Mouse (Mus musculus): ENCODE measurements around the gene Ankrd36. TPM values are rescaled to one million over a fixed set of nuclear protein-coding genes. Genes with fewer than 3 reads are reported as not detected.

Ankrd36 gene
- total RNA-seq (2014; fragmentation: Nextera tagmentation) (1.5 and 6.1 TPM in 2 replicates), total RNA-seq (2017) (1.5 and 2.9 TPM in 2 replicates), polyA plus RNA-seq (2012) (0.39 and 0.40 TPM in 2 replicates)

DNA sequence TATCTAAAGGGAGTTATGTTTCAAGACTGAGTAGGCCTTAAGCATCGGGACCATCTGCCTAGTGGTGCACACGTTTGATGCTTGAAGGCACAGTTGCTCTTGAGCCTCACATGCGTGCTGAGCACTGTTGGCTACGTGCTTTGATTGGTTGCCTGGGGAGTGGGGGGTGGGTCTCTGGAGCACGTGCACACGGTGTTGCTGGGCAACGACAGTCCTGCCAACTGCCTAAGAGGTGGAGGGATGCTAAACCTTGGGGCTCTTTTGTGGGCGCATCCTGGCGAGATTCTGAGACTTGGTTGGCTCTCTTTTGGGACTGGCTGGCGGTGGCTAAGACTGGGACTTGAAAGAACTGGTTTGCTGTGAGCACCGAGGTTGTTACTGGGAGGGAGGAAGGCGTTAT, at the start of gene Ankrd36:
Ankrd36 (plus strand) TSS at position 211 of the 400 bp plus-strand sequence.
- no peaks in the 10 kb centered on the region for H3K9me3 ChIP-seq (replicated peaks)
- DNase-seq (ENCODE audit: low spot score) (no peak), ATAC-seq (ENCODE audit: extremely low read depth, insufficient number of reproducible peaks, low FRiP score, poor library complexity, severe bottlenecking) (no peak)
- TF ChIP-seq POLR2AphosphoS5 (IDR thresholded peaks at IDR 0.05; ENCODE audit: insufficient replicate concordance, low read depth, low read length) (no peak), GATA1 (IDR thresholded peaks at IDR 0.05; ENCODE audit: borderline replicate concordance, low read length) (no peak), GATA2 (IDR thresholded peaks at IDR 0.05; ENCODE audit: borderline replicate concordance, low read depth, low read length) (no peak), TAL1 (conservative IDR thresholded peaks at IDR 0.05; ENCODE audit: low read depth, low read length) (no peak), CTCF (IDR thresholded peaks at IDR 0.05; ENCODE audit: low read depth, low read length) (no peak)
- H3K4me1 ChIP-seq (ENCODE audit: insufficient read depth, low read depth, low read length): peaks cover 80% of the 10 kb centered on the region
- no peaks in the 10 kb centered on the region for H3K36me3 ChIP-seq (replicated peaks)
- H3K27me3 ChIP-seq (ENCODE audit: insufficient read depth, low read length): no peaks in the 10 kb centered on the region
- peak within 1 kb of the TSS; percentile 46; the same call in 1 of the 2 replicates for H3K4me3 ChIP-seq (ENCODE audit: low read depth, low read length)

DNA sequence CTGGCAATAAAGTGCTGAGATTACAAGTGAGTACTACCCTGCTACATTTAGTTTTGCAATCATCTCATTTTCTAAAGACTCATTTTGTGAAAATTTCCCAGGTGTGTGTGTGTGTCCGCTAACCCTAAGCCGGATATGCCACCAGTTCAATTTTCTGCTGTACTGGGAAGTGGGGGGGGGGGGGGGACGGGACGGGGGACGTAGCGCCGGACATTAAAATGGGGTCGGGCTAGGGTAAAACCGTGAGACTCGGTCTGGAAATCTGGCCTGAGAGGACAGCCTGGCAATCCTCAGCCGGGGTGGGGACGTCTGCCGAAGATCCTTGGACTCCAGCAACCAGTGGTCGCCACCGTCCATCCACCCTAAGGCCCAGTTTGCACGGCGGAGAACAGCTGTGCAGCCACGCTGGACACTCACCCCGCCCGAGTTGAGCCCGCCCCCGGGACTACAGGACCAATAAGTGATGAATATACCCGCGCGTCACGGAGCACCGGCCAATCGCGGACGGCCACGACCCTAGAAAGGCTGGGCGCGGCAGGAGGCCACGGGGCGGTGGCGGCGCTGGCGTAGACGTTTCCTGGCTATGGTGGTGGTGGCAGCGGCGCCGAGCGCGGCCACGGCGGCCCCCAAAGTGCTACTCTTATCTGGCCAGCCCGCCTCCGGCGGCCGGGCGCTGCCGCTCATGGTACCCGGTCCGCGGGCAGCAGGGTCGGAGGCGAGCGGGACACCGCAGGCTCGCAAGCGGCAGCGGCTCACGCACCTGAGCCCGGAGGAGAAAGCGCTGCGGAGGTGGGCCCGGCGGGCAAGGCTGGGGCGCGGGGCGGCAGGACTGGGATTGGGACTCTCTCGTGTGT, 48.8 kb upstream of the Ankrd36 start, which contains the start of gene Xbp1:
Xbp1 (plus strand) TSS at position 248 of the 854 bp plus-strand sequence.
- H3K27me3 ChIP-seq (ENCODE audit: insufficient read depth, low read length): peaks cover 12% of the 10 kb centered on the region
- H3K9me3 ChIP-seq (replicated peaks): no peaks in the 10 kb centered on the region
- ATAC-seq (ENCODE audit: extremely low read depth, insufficient number of reproducible peaks, low FRiP score, poor library complexity, severe bottlenecking) (peak; percentile 85), DNase-seq (ENCODE audit: low spot score) (peak; percentile 97)
- peak within 1 kb of the TSS; percentile 89 for H3K4me3 ChIP-seq (ENCODE audit: low read depth, low read length)
- peaks cover 45% of the 10 kb centered on the region for H3K4me1 ChIP-seq (ENCODE audit: insufficient read depth, low read depth, low read length)
- TF ChIP-seq GATA1 (IDR thresholded peaks at IDR 0.05; ENCODE audit: borderline replicate concordance, low read length) (no peak), POLR2AphosphoS5 (IDR thresholded peaks at IDR 0.05; ENCODE audit: insufficient replicate concordance, low read depth, low read length) (no peak), GATA2 (IDR thresholded peaks at IDR 0.05; ENCODE audit: borderline replicate concordance, low read depth, low read length) (no peak), CTCF (IDR thresholded peaks at IDR 0.05; ENCODE audit: low read depth, low read length) (no peak), TAL1 (conservative IDR thresholded peaks at IDR 0.05; ENCODE audit: low read depth, low read length) (no peak)
- H3K36me3 ChIP-seq (replicated peaks): peaks cover 37% of the 10 kb centered on the region

DNA sequence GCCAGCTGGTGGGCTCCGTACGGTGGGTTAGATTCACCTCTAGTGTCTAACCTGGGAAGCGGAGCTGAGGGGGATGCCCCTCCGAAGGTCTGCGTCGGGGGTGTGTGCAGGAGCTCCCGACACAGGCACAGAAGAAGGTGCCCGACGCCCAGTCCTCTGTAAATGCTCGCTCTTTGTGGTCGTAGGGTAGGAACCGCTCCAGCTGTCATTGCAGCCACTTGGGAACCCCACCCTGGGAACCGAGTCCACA, 48.3 kb upstream of the Ankrd36 start:
- DNase-seq (ENCODE audit: low spot score) (no peak), ATAC-seq (ENCODE audit: extremely low read depth, insufficient number of reproducible peaks, low FRiP score, poor library complexity, severe bottlenecking) (no peak)
- peak overlapping the region; percentile 89 for H3K4me3 ChIP-seq (ENCODE audit: low read depth, low read length)
- H3K36me3 ChIP-seq (replicated peaks): peaks cover 43% of the 10 kb centered on the region
- peaks cover 46% of the 10 kb centered on the region for H3K4me1 ChIP-seq (ENCODE audit: insufficient read depth, low read depth, low read length)
- peaks cover 10% of the 10 kb centered on the region; the same call in 1 of the 2 replicates for H3K27me3 ChIP-seq (ENCODE audit: insufficient read depth, low read length)
- H3K9me3 ChIP-seq (replicated peaks): no peaks in the 10 kb centered on the region
- TF ChIP-seq POLR2AphosphoS5 (IDR thresholded peaks at IDR 0.05; ENCODE audit: insufficient replicate concordance, low read depth, low read length) (no peak), GATA1 (IDR thresholded peaks at IDR 0.05; ENCODE audit: borderline replicate concordance, low read length) (no peak), CTCF (IDR thresholded peaks at IDR 0.05; ENCODE audit: low read depth, low read length) (no peak), TAL1 (conservative IDR thresholded peaks at IDR 0.05; ENCODE audit: low read depth, low read length) (no peak), GATA2 (IDR thresholded peaks at IDR 0.05; ENCODE audit: borderline replicate concordance, low read depth, low read length) (no peak)

DNA sequence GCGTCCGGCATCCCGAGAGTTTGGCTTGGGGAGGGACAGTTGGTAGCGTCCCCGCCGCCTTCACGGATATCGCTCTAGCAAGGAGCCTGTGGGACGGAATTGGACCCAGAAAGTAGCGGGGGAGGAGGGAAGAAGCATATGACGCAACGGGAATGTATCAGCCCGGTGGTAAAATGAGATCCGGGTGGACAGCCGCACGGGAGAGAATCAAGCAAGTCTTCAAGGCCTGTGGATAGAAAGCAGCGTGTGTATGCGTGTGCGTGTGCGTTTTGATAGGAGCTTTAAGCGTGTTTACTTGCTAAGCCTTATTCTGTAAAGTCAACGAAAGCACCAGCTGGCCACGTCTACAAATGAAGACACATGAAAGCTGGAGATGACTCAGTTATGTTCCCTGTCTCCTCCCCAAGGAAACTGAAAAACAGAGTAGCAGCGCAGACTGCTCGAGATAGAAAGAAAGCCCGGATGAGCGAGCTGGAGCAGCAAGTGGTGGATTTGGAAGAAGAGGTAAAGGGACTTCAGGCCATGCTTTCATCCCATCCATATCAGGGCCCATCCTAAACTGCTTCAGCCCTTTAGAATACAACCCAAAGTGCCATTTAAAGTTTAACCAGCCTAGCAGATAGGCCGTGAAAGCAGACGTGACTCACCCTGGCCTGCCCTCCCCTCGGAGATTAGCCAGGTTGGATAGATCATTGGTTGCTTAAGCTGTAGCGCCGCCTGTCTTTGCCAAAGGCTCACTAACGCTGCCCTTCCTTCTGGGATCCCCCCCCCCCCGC, 47.8 kb upstream of the Ankrd36 start:
- Histone ChIP-seq H3K27me3 (ENCODE audit: insufficient read depth, low read length) (peaks cover 7% of the 10 kb centered on the region; the same call in 1 of the 2 replicates), H3K36me3 (replicated peaks) (peaks cover 48% of the 10 kb centered on the region), H3K4me1 (ENCODE audit: insufficient read depth, low read depth, low read length) (peaks cover 47% of the 10 kb centered on the region), H3K9me3 (replicated peaks) (no peaks in the 10 kb centered on the region), H3K4me3 (ENCODE audit: low read depth, low read length) (peak overlapping the region; percentile 89)
- DNase-seq (ENCODE audit: low spot score) (peak; percentile 69), ATAC-seq (ENCODE audit: extremely low read depth, insufficient number of reproducible peaks, low FRiP score, poor library complexity, severe bottlenecking) (peak; percentile 63)
- TF ChIP-seq GATA1 (IDR thresholded peaks at IDR 0.05; ENCODE audit: borderline replicate concordance, low read length): no peak
- TF ChIP-seq TAL1 (conservative IDR thresholded peaks at IDR 0.05; ENCODE audit: low read depth, low read length): no peak
- TF ChIP-seq CTCF (IDR thresholded peaks at IDR 0.05; ENCODE audit: low read depth, low read length): no peak
- TF ChIP-seq GATA2 (IDR thresholded peaks at IDR 0.05; ENCODE audit: borderline replicate concordance, low read depth, low read length): no peak
- TF ChIP-seq POLR2AphosphoS5 (IDR thresholded peaks at IDR 0.05; ENCODE audit: insufficient replicate concordance, low read depth, low read length): no peak

DNA sequence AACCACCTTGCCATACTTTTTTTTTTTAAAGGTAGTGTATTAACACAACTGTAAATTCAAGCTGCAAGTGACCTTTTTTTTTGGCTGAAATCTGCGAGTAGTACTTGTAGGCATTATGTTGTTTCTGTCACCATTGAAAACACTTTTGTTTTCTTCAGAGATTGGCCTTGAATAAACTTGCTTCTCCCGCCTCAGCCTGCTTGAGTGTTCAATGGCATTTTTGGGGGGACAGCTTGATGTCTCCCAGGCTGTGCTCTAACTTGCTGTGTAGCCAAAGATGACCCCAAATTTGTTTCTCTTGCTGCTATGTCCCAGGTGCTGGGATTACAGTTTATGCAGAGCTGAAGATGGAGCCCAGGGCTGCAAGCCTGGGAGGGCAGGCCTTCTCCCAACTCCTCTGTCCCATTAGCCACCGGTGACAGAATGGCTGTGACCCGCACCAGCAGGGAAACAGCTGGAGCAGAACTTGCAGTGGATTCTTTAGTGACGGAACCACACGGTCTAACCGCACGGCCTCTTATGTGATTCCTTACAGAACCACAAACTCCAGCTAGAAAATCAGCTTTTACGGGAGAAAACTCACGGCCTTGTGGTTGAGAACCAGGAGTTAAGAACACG, 46.6 kb upstream of the Ankrd36 start:
- DNase-seq (ENCODE audit: low spot score) (no peak), ATAC-seq (ENCODE audit: extremely low read depth, insufficient number of reproducible peaks, low FRiP score, poor library complexity, severe bottlenecking) (no peak)
- peaks cover 52% of the 10 kb centered on the region for H3K4me1 ChIP-seq (ENCODE audit: insufficient read depth, low read depth, low read length)
- TF ChIP-seq GATA1 (IDR thresholded peaks at IDR 0.05; ENCODE audit: borderline replicate concordance, low read length) (no peak), POLR2AphosphoS5 (IDR thresholded peaks at IDR 0.05; ENCODE audit: insufficient replicate concordance, low read depth, low read length) (no peak), TAL1 (conservative IDR thresholded peaks at IDR 0.05; ENCODE audit: low read depth, low read length) (no peak), GATA2 (IDR thresholded peaks at IDR 0.05; ENCODE audit: borderline replicate concordance, low read depth, low read length) (no peak)
- H3K4me3 ChIP-seq (ENCODE audit: low read depth, low read length): peak overlapping the region; percentile 31; the same call in 1 of the 2 replicates
- peaks cover 60% of the 10 kb centered on the region for H3K36me3 ChIP-seq (replicated peaks)
- no peaks in the 10 kb centered on the region for H3K9me3 ChIP-seq (replicated peaks)
- H3K27me3 ChIP-seq (ENCODE audit: insufficient read depth, low read length): no peaks in the 10 kb centered on the region

All from G1E (cell line).